Mouse (Mus musculus) liver (tissue): ENCODE measurements around the gene Mrpl28.
A peak's percentile ranks its signal among the peaks of the same experiment; 100 is the strongest.
"Not testable (repeated sequence)": the region's sequence is repeated elsewhere in the genome, so short reads cannot be mapped to it uniquely, and the experiment has no call there.

Experiments
- DNase-seq: peaks from one replicate; pipeline ENCODE4 v3.0.0-alpha.2; 2020; ENCODE audit warnings: mixed read lengths

Gene Mrpl28

GRCm38 (mm10) chr17:26123267-26123684 lies at the start of gene Mrpl28:
Gene Mrpl28, plus strand, starts transcription at chr17:26123500.
- DNase-seq, result peak; percentile 90

GRCm38 (mm10) chr17:26075246-26075645 lies 48.1 kb upstream of the Mrpl28 start:
- no peak for DNase-seq

DNA sequence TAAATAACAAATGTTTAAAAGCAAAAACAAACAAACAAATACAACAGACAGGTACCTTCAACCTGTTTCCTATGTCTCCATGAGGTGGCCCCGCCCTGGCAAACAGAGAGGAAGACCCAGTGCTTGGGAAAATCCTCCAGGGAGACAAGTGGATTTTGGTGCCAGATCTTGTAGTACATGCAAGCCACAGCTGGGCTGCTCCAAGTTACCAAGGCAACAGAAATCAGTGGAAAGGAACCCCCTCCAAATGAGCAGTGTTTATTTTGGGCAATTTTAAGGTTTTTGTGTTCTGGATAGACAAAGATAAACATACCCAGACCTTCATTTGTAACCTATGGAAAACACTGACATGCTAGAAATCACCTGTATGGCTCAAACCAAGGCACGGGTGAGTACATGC lies 44.4 kb upstream of the Mrpl28 start:
- DNase-seq, result no peak

DNA sequence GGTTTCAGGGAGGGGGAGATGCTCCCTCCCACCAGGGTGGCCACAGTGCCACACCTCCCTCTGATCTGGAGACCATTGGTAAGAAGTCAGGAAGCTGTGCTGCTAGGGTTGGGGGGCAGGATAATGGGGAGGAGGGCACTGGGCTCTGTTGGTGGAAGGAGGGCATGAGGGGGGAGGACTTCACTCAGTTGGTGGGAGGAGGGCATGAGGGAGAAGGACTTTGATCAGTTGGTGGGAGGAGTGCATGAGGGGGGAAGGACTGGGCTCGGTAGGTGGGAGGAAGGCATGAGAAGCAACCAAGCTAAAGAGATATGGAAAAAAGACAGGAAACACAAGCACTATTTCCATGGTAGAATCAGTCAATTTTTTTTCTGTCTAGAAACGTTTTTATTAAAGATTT lies 42.4 kb upstream of the Mrpl28 start:
- DNase-seq, result no peak

DNA sequence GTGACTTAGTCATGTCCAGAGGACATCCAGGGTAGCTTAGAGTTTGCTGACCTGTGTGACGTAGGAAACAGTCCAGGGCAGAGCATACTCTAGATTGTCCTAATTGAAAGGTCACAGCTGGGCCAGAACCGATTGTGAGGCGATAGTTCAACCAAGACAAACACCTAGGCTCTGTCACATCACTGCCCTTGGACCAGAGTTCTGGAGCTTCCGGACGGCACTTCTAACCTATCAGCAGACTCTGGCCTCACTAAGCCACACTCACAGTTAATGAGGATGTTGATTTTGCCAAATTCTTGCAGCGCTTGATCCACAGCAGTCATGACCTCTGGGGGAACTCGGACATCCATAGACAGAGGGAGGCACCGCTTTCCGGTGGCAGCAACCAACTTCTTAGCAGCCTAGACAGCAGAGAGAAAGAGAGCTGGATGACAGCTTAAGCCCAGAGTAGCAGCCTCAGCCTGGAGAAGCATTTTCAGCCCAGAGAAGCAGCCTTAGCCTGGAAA lies 36.2 kb upstream of the Mrpl28 start:
- no peak for DNase-seq

- peak; percentile 87 for DNase-seq
Measured at GRCm38 (mm10) chr17:26089905-26090632, 33.2 kb upstream of the Mrpl28 start, which contains the start of gene Decr2. Gene Decr2, minus strand, starts transcription at chr17:26090337.

- DNase-seq, result no peak
Measured at GRCm38 (mm10) chr17:26094531-26095110, 28.7 kb upstream of the Mrpl28 start.

DNA sequence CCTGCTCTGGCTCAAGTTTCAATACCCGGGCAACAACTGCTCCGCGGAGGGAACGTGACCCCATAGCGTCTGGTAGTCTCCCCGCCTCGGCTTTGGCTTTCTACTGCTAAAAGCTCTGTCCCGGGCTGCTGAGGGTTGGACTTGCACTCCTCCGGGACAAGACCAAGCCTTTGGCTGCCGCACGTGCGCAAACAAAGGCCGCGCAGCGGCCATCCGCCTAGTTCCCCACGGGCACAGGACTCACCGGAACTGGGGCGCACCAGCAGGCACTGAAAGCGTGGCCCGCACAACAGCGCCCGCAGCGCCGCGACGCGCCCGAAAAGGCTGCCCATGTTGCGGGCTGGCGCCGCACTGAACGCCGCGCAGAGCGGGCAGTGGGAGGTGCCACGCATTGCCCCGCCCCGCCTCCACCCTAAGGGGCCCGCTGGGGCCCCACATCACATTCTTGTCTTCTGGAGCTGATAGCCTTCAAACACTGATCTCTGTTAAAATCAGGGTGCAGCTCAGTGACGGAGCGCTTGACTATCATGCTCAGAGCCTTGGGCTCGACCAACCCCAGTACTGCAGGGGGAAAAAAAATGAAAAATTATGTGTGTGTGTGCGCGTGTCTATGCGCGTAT lies 28.1 kb upstream of the Mrpl28 start, which contains the start of gene Nme4:
TSS of gene Nme4 (minus strand) at position 482 of the 620 bp plus-strand sequence.
- DNase-seq, result peak; percentile 87

DNA sequence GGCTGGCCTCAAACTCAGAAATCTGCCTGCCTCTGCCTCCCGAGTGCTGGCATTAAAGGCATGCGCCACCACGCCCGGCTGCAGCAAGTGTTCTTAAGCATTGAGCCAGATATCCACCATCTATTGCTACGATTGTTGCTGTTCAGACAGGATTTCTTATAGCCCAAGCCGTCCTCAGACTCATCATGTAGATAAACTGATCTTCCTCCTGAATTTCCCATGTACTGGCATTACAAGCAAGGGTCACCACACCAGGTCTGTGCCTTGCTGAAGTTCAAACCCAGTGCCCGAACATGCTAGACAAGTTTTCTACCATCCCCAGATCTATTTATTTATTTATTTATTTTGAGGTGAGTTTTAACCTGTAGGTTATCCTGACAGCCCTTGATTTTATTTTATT lies 24.8 kb upstream of the Mrpl28 start:
- DNase-seq, result no peak

DNA sequence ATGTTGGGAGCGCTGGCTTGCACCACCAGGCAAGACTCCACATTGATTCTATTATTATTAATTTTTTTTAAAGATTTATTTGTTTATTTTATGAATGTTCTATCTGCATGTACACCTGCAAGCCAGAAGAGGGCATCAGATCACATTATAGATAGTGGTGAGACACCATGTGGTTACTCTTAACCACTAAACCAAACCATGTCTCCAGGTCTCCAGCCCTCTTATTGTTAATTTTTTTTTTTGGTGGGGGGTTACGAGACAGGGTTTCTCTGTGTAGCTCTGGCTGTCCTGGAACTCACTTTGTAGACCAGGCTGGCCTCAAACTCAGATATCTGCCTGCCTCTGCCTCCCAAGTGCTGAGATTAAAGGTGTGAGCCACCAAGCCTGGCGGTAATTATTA lies 24.0 kb upstream of the Mrpl28 start:
- not testable (repeated sequence) for DNase-seq

DNA sequence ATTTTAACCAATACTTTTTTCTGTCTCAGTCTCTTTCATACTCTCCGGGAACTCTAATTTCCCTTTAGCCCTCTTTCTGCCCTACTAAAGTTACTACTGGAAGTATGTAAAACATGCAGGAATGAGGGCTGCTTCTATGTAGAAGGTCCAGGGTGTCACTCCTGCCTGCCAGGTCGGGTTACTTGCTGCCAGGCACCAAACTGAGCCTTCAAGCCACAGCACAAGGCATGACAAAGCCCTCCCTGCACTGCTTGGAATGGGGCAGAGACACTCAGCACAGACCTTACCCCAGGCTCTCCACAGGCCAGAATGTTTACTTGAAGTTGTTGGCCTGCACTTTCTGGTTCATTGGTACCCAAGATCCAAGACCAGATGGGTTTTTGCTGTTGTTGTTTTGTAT lies 23.1 kb upstream of the Mrpl28 start:
- no peak for DNase-seq

DNA sequence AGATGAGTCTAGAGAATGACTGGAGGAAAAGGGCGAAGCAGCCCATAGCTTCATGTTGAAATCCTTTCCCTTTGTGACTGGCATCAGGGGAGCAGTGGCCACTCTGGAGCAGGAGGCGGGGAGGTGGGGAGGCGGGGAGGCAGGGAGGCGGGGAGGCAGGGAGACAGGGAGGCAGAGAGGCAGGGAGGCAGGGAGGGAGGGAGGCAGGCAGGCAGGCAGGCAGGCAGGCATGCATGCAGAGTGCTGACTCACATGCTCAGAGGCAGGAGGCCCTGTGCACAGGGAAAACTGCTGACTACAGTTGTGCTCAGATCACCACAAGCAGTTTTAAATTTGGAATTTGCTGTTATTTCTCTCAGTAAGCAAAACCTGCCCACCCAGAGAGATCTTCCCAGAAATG lies 21.8 kb upstream of the Mrpl28 start:
- DNase-seq, result peak; percentile 69

GRCm38 (mm10) chr17:26105619-26106018 lies 17.7 kb upstream of the Mrpl28 start:
- no peak for DNase-seq

- no peak for DNase-seq
Measured at GRCm38 (mm10) chr17:26110156-26110555, 13.1 kb upstream of the Mrpl28 start.

DNA sequence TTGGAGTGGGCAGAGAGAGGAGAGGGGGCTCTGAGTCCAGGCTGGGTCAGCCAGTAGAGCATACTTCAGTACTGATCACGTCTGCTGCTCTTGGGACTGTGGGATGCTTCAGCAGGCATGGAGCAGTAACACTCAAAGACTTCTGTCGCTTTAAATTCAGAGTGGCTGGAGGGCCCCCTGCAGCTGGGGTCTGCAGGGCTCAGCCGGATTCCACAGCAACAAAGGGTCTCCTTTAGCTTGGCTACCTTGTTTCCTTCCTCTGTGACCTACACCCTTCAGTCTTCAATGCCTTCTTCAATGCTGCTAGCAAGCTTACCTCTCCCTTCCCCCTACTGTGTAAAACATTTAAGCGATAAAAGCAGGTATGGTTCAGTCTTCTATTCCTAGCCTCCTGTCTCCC lies 12.3 kb upstream of the Mrpl28 start:
- DNase-seq, result no peak

GRCm38 (mm10) chr17:26111722-26112121 lies 11.6 kb upstream of the Mrpl28 start:
- no peak for DNase-seq

- DNase-seq, result no peak
Measured at GRCm38 (mm10) chr17:26112751-26113150, 10.5 kb upstream of the Mrpl28 start.

DNA sequence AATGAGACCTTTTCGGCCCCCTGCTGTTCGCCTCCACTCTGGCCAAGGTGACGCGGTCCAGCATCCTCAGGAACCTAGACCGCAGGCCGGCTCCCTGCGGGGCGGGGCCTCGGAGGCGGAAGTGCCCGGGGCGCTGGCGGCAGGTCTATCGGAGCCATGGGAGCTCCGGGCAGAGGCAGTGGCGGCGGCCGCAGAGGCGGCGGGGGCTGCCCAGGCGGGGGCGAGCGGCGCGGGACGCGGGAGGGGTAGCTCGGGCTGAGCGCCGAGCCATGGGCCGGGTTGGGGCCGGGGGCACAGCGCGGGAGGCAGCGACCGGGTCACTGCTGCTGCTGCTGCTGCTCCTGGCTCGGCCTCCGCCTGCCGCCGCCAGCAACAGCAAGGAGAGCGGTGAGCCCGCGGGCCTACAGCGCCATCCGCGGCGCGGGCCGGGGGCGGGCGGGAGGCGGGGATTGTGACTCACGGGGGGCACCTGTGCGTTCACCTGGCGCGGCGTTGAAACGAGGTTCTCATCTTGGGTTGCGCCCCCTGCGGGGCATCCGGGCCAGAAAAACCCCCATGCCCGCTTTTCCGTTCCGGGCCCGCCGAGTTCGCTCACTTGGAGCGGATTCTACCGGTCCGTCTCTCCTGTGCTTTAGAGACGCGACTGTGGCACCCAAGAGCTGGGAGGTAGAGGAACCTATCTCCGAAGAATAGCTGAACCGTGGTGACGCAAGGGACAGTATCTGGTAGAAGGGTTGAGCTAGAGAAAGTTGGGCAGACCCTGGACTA lies 9.9 kb upstream of the Mrpl28 start, which contains the start of gene Tmem8:
TSS of gene Tmem8 (plus strand) at position 119 of the 768 bp plus-strand sequence.
- DNase-seq, result peak; percentile 77

- DNase-seq, result no peak
Measured at GRCm38 (mm10) chr17:26114061-26114460, 9.2 kb upstream of the Mrpl28 start.

GRCm38 (mm10) chr17:26114461-26114860 lies 8.8 kb upstream of the Mrpl28 start:
- DNase-seq, result not testable (repeated sequence)

- DNase-seq, result no peak
Measured at GRCm38 (mm10) chr17:26115205-26115898, 7.9 kb upstream of the Mrpl28 start.

DNA sequence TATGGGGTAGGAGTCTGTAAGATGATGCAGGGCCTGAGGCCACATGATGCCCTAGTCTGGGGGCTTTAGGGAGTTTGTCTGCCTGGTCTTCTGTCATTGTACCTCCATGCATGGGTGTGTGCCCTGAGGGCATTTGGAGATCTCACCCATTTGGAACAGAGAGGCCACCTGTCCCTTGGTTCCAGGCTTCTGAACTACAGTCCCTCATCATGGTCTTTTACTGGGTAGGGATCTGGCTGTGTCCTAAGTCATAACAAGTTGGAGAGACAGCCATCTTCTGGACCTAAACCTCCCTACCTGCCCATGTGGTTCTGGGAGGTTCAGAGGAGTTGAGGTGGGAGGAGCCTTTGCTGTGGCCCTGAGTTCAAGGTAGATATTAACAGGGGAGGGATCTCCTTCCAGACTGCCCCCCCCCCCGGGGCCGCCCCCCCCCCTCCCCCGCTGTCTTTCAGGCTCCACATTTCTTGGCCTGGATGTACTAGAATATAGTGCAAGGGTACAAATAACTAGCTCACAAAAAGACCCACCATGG lies 7.3 kb upstream of the Mrpl28 start:
- DNase-seq, result no peak
